Mouse (Mus musculus): Measurements from ENCODE around the gene Fhl2. TPM values are rescaled to one million over a fixed set of nuclear protein-coding genes. Genes with fewer than 3 reads are reported as not detected.

Fhl2 gene
- polyA plus RNA-seq, 1 experiment from 2014 or later: 5.6 TPM

GRCm38 (mm10) chr1:43127196-43127595, 69.6 kb downstream of the Fhl2 start:
- no peak for ATAC-seq
- Histone ChIP-seq H3K4me2 (no peak overlapping the region), H3K9ac (no peak overlapping the region), H3K9me3 (replicated peaks) (no peaks in the 10 kb centered on the region), H3K27me3 (replicated peaks) (no peaks in the 10 kb centered on the region), H3K36me3 (peaks cover 5% of the 10 kb centered on the region; the same call in 1 of the 2 replicates), H3K4me1 (no peaks in the 10 kb centered on the region), H3K27ac (no peak overlapping the region), H3K4me3 (no peak overlapping the region)

GRCm38 (mm10) chr1:43124726-43125125, 72.1 kb downstream of the Fhl2 start:
- Histone ChIP-seq H3K27me3 (replicated peaks) (no peaks in the 10 kb centered on the region), H3K4me1 (no peaks in the 10 kb centered on the region), H3K9me3 (replicated peaks) (no peaks in the 10 kb centered on the region), H3K4me3 (no peak overlapping the region), H3K4me2 (no peak overlapping the region), H3K27ac (no peak overlapping the region), H3K36me3 (peaks cover 11% of the 10 kb centered on the region; the same call in 1 of the 2 replicates), H3K9ac (no peak overlapping the region)
- WGBS (ENCODE audit: insufficient replicate concordance): 49% methylated on average over 4 of the region's 4 CpGs
- ATAC-seq: no peak

- H3K36me3 ChIP-seq: peaks cover 19% of the 10 kb centered on the region
- H3K9me3 ChIP-seq (replicated peaks): no peaks in the 10 kb centered on the region
- no peaks in the 10 kb centered on the region for H3K4me1 ChIP-seq
- no peak overlapping the region for H3K4me3 ChIP-seq
- no peak overlapping the region for H3K27ac ChIP-seq
- WGBS (ENCODE audit: insufficient replicate concordance): 76% methylated on average over 2 of the region's 2 CpGs
- ATAC-seq: no peak
- no peak overlapping the region for H3K9ac ChIP-seq
- H3K4me2 ChIP-seq: no peak overlapping the region
- H3K27me3 ChIP-seq (replicated peaks): no peaks in the 10 kb centered on the region
Observed at GRCm38 (mm10) chr1:43122616-43123015, 74.2 kb downstream of the Fhl2 start.

GRCm38 (mm10) chr1:43120950-43121349, 75.8 kb downstream of the Fhl2 start:
- WGBS (ENCODE audit: insufficient replicate concordance): 69% methylated on average over 5 of the region's 5 CpGs

GRCm38 (mm10) chr1:43117435-43117834, 79.3 kb downstream of the Fhl2 start:
- no peaks in the 10 kb centered on the region for H3K9me3 ChIP-seq (replicated peaks)
- no peaks in the 10 kb centered on the region for H3K27me3 ChIP-seq (replicated peaks)
- no peak for ATAC-seq
- H3K9ac ChIP-seq: no peak overlapping the region
- WGBS (ENCODE audit: insufficient replicate concordance): 84% methylated on average over 8 of the region's 8 CpGs
- H3K4me1 ChIP-seq: peaks cover 7% of the 10 kb centered on the region
- H3K27ac ChIP-seq: no peak overlapping the region
- H3K4me3 ChIP-seq: no peak overlapping the region
- H3K36me3 ChIP-seq: peaks cover 65% of the 10 kb centered on the region
- no peak overlapping the region for H3K4me2 ChIP-seq

More at GRCm38 (mm10) chr1:43120950-43121349, 75.8 kb downstream of the Fhl2 start:
- H3K27ac ChIP-seq: no peak overlapping the region
- no peak overlapping the region for H3K4me3 ChIP-seq
- H3K9ac ChIP-seq: no peak overlapping the region
- H3K36me3 ChIP-seq: peaks cover 35% of the 10 kb centered on the region
- ATAC-seq: no peak
- no peaks in the 10 kb centered on the region for H3K4me1 ChIP-seq
- no peaks in the 10 kb centered on the region for H3K27me3 ChIP-seq (replicated peaks)
- no peak overlapping the region for H3K4me2 ChIP-seq
- H3K9me3 ChIP-seq (replicated peaks): no peaks in the 10 kb centered on the region

GRCm38 (mm10) chr1:43112882-43113281, 83.9 kb downstream of the Fhl2 start:
- Histone ChIP-seq H3K27ac (no peak overlapping the region), H3K4me3 (no peak overlapping the region), H3K4me2 (no peak overlapping the region), H3K9me3 (replicated peaks) (no peaks in the 10 kb centered on the region), H3K27me3 (replicated peaks) (no peaks in the 10 kb centered on the region), H3K4me1 (peaks cover 7% of the 10 kb centered on the region), H3K9ac (no peak overlapping the region), H3K36me3 (peaks cover 76% of the 10 kb centered on the region)
- no peak for ATAC-seq
- 86% methylated on average over 2 of the region's 2 CpGs for WGBS (ENCODE audit: insufficient replicate concordance)

GRCm38 (mm10) chr1:43110556-43110955, 86.2 kb downstream of the Fhl2 start:
- H3K9ac ChIP-seq: no peak overlapping the region
- no peaks in the 10 kb centered on the region for H3K27me3 ChIP-seq (replicated peaks)
- H3K4me2 ChIP-seq: no peak overlapping the region
- no peak overlapping the region for H3K4me3 ChIP-seq
- peaks cover 7% of the 10 kb centered on the region for H3K4me1 ChIP-seq
- no peaks in the 10 kb centered on the region for H3K9me3 ChIP-seq (replicated peaks)
- no peak overlapping the region for H3K27ac ChIP-seq
- no peak for ATAC-seq
- 39% methylated on average over 4 of the region's 4 CpGs for WGBS (ENCODE audit: insufficient replicate concordance)
- peaks cover 73% of the 10 kb centered on the region for H3K36me3 ChIP-seq

GRCm38 (mm10) chr1:43108729-43109128, 88.1 kb downstream of the Fhl2 start:
- Histone ChIP-seq H3K9ac (no peak overlapping the region), H3K27ac (no peak overlapping the region), H3K9me3 (replicated peaks) (no peaks in the 10 kb centered on the region), H3K4me3 (no peak overlapping the region), H3K27me3 (replicated peaks) (no peaks in the 10 kb centered on the region), H3K4me2 (no peak overlapping the region), H3K4me1 (peaks cover 3% of the 10 kb centered on the region), H3K36me3 (peaks cover 63% of the 10 kb centered on the region)
- no peak for ATAC-seq
- WGBS (ENCODE audit: insufficient replicate concordance): 64% methylated on average over 2 of the region's 2 CpGs

- H3K27ac ChIP-seq: peak within 1 kb of the TSS; percentile 99
- peaks cover 24% of the 10 kb centered on the region for H3K4me1 ChIP-seq
- H3K36me3 ChIP-seq: peaks cover 17% of the 10 kb centered on the region
- H3K9me3 ChIP-seq (replicated peaks): no peaks in the 10 kb centered on the region
- peak within 1 kb of the TSS; percentile 88 for H3K4me2 ChIP-seq
- no peaks in the 10 kb centered on the region for H3K27me3 ChIP-seq (replicated peaks)
- H3K9ac ChIP-seq: peak within 1 kb of the TSS; percentile 86
- H3K4me3 ChIP-seq: peak within 1 kb of the TSS; percentile 94
- ATAC-seq: peak; percentile 93
- WGBS (ENCODE audit: insufficient replicate concordance): under 1% methylated on average over 57 of the region's 57 CpGs
Observed at GRCm38 (mm10) chr1:43098031-43098984, 98.5 kb downstream of the Fhl2 start, which contains the start of the genes Tgfbrap1 and AI597479. Tgfbrap1 (minus strand) TSS chr1:43098637. AI597479 (plus strand) TSS chr1:43098710.

GRCm38 (mm10) chr1:43094206-43094605, 102.6 kb downstream of the Fhl2 start:
- no peaks in the 10 kb centered on the region for H3K36me3 ChIP-seq
- peaks cover 30% of the 10 kb centered on the region for H3K4me1 ChIP-seq
- no peak for ATAC-seq
- no peaks in the 10 kb centered on the region for H3K9me3 ChIP-seq (replicated peaks)
- 83% methylated on average over 2 of the region's 2 CpGs for WGBS (ENCODE audit: insufficient replicate concordance)
- H3K27me3 ChIP-seq (replicated peaks): no peaks in the 10 kb centered on the region
- no peak overlapping the region for H3K4me3 ChIP-seq
- H3K4me2 ChIP-seq: no peak overlapping the region
- no peak overlapping the region for H3K27ac ChIP-seq
- no peak overlapping the region for H3K9ac ChIP-seq

GRCm38 (mm10) chr1:43092056-43093015, 104.4 kb downstream of the Fhl2 start:
- no peaks in the 10 kb centered on the region for H3K9me3 ChIP-seq (replicated peaks)
- peak overlapping the region; percentile 93 for H3K9ac ChIP-seq
- peak overlapping the region; percentile 75 for H3K27ac ChIP-seq
- H3K4me1 ChIP-seq: peaks cover 25% of the 10 kb centered on the region
- peak; percentile 88 for ATAC-seq
- H3K4me3 ChIP-seq: peak overlapping the region; percentile 88
- peak overlapping the region; percentile 97 for H3K4me2 ChIP-seq
- H3K36me3 ChIP-seq: no peaks in the 10 kb centered on the region
- under 1% methylated on average over 88 of the region's 102 CpGs for WGBS (ENCODE audit: insufficient replicate concordance)
- H3K27me3 ChIP-seq (replicated peaks): no peaks in the 10 kb centered on the region

All from liver, embryonic 12.5 days (tissue).